Mouse (Mus musculus): ENCODE data around the gene Elmo3.

Gene Elmo3

GRCm38 (mm10) chr8:105305211-105306145 lies at the start of gene Elmo3:
Gene Elmo3 (plus strand): TSS chr8:105305601.
- DNase-seq (ENCODE audit: low spot score in 2 of 2), result peak in 1 of 2 experiments; percentile 48

GRCm38 (mm10) chr8:105257318-105258114 lies 47.9 kb upstream of the Elmo3 start:
- DNase-seq (ENCODE audit: low spot score in 2 of 2), result no peak

DNA sequence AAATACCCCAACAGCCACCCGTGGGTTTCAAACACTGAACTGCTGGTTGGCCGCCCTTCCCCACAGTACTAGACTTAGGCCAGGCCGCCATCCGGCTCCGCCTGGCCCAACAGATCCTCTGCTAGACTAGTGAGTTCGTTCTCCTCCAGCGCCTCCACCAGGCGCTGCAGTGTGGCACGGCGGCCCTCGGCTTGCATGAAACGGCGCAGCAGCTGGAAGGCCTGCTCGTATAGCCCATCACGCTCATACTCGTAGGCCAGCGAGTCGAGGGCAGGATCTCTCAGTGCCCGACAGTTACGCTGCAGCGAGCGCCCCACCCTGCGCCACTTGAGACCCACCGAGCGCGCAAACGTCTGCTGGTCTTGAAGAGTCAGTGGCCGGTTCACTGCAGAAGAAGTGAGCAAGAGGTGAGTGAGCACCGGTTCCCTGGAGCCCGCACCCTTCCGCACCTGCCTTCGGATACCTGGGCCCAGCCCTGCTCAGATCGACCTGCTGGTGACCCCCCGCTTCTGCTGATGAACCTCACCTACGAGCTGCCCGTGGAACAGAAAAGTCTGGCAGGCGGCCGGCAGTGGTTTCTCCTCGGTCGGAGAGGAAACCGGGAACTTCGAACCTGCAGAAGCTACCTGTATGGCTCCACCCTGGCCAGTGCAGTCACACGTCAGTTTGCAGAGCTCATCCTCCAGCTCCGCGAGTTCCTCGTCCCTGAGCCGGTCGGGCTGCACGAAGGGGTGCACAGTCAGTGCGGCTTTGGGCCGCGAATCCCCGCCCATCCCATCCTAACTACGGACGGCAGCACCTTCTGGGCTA lies 46.3 kb upstream of the Elmo3 start:
- DNase-seq (ENCODE audit: low spot score in 2 of 2), result no peak

DNA sequence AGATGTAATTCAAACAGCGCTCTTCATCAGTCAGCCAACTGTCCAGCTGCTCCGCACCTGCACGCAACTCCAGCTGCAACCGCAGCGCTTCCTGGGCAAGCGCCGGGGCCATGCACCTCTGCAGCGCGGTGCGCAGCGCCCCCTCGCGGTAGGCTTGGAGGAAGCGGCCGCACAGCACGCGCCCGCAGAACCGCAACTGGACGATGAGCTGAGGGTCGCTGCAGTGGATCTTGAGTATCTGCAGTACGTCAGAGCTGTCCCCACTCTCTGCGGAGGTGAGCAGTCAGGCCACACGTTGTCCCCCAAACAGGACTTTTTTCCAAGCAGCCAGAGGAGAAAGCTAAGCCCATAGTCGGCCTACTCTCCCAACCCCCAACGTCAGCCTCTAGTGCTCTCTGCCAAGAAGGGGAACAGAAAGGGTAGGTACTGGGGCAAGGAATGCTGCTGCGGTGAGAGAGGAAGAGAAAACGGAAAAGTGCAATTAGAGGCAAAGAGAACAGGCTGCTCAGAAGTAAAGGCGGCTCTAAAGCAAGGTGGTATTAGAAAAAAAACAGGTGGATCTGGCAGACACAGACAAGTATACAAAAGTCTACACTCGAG lies 45.6 kb upstream of the Elmo3 start:
- peak in 1 of 2 experiments; percentile 66 for DNase-seq (ENCODE audit: low spot score in 2 of 2)

- DNase-seq (ENCODE audit: low spot score in 2 of 2), result no peak
Observed at GRCm38 (mm10) chr8:105260371-105261099, 44.9 kb upstream of the Elmo3 start.

- no peak for DNase-seq (ENCODE audit: low spot score in 2 of 2)
Observed at GRCm38 (mm10) chr8:105261326-105261980, 43.9 kb upstream of the Elmo3 start.

DNA sequence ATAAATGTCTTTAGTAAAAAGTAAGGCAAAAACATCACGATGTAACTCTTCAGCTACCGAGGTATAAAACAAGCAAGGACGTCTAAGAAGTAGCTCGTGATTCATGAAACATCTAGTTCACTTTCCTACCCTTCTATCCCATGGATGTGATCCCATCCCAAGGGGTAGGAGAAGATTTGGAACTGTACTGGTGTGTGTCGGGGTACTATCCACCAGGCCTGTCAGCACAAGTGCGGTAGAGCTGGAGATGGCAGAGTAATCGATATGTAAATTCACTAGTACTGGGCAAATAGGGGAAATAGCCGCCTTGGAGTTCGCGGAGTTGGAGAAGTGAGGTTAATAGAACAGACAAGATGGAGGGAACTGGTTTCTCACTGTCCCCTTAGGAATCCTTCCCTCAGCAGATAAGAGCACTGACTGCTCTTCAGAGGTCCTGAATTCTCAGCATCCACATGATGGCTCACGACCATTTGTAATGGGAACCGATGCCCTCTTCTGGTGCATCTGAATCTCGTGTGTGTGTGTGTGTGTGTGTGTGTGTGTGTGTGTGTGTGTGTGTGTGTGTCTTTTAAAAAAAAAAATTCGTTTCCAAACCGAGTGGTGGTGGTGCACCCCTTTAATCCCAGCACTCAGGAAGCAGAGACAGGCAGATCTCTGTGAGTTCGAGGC lies 42.0 kb upstream of the Elmo3 start:
- DNase-seq (ENCODE audit: low spot score in 2 of 2), result no peak

DNA sequence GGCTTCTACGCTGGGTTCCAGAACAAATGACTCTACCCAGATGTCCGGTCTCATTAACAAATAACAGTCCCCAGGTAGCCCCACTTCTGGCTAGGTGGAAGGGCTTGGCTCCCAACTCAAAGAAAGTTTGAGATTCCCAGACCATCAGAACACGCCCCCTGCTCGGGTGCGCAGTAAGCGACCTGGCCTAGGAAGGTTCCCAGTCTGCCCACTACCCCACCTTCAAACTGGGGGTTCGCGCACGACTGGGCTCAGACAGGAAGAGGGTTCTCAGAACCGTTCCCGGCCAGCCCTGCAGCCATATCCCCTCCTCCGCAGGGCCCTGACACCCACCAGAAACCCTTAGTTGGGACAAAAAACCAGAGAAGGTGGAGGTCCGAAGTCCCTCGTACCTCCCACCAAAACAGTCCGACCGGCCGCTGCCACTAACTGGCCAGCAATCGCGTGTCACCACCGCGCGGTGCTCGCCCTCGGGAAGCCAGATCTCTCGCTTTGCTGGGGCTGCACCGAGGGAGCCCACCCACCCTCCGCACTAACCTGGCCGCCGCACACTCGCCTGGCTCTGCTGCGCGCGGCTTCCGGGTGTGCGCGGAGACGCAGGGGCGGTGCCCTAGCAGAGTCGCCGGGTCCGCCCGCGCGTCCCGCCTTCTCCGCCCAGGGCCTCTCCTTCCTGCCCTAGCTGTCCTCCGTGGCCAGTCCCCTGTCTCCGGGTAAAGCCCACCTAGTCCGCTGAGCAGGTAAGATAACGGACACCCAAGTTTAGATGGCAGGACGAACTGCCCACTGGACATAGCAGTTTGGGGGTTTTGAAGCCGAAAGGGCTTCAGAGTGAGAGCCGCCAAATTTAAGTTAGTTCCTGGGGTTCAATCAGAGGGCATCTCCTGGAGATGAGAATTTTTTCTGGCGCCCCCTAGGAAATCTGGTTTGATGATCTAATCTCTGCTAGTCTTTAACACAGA lies 41.1 kb upstream of the Elmo3 start, which contains the start of the genes Tradd and Fbxl8:
Gene Tradd (minus strand): TSS at position 586 of the 959 bp plus-strand sequence.
Gene Fbxl8 (plus strand): TSS at position 625 of the 959 bp plus-strand sequence.
- DNase-seq (ENCODE audit: low spot score in 2 of 2), result peak in 1 of 2 experiments; percentile 43

DNA sequence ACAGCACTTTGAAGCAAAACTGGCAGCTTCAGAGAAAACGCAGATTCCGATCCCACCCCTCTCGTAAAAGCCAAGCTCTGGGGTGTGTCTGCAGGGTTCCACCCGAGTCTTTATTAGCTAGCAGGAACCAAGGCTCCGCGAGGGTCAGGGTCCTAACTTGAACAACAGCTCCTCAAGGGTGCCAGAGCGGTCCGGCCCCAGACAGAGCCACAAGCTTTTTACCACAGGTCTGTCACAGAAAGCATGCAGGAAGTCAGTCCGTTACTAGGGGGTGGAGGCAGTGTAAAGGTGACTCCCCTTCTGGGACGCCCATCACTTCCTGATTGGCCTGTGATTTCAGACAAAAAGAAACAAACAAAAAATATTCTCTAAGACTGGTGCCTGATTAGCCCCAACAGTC lies 40.3 kb upstream of the Elmo3 start:
- no peak for DNase-seq (ENCODE audit: low spot score in 2 of 2)

DNA sequence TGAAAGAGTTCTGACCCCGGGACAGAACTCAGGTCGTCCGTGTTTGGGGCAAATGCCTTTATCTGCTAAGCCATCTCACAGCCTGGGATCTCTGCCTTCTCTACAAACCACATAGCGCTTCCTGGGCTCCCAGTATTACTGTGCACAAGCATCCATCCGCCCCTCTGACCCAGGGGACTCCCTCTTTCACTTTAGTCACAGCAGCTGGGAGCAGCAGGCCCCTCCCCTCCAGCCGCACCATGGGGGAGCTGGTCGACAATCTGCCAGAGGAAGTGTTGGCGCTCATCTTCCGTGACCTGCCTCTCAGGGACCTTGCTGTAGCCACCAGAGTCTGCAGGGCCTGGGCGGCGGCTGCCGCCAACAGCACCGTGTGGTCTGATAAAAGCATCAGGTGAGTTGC lies 38.6 kb upstream of the Elmo3 start:
- DNase-seq (ENCODE audit: low spot score in 2 of 2), result no peak

DNA sequence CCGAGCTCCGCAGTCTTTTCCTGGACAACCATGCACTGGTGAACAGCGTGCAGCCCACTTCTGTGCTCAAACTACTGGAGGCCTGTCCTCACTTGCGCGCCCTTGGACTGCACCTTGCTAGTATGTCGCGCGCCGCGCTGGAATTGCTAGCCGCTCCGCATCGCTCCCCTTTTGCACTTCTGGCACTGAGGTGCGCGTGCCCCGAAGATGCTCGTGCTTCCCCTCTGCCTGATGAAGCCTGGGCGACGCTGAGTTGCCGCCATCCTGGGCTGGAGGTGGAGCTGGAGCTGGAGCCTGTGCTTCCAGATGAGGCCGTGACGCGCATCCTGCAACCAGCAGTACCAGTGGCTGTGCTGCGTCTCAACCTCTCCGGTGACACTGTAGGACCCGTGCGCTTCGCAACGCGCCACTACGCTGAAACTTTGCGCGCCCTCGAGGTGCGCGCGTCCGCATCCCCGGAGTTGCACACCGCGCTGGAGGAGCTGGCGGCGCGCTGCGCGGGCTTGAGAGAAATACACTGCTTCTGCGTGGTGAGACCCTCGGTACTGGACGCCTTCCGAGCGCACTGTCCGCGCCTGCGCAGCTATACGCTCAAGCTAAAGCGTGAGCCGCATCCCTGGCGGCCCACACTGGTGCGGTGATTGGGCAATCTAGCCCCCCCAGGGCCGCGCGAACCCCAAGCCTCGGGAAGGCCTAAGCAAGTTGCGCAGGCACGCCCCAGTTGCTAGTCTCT lies 36.9 kb upstream of the Elmo3 start:
- DNase-seq (ENCODE audit: low spot score in 2 of 2), result peak; percentile 73 to 80

GRCm38 (mm10) chr8:105269075-105269458 lies 36.3 kb upstream of the Elmo3 start:
- no peak for DNase-seq (ENCODE audit: low spot score in 2 of 2)

GRCm38 (mm10) chr8:105269461-105269947 lies 35.9 kb upstream of the Elmo3 start, which contains the start of gene Hsf4:
Gene Hsf4 (plus strand): TSS chr8:105269801.
- no peak for DNase-seq (ENCODE audit: low spot score in 2 of 2)

DNA sequence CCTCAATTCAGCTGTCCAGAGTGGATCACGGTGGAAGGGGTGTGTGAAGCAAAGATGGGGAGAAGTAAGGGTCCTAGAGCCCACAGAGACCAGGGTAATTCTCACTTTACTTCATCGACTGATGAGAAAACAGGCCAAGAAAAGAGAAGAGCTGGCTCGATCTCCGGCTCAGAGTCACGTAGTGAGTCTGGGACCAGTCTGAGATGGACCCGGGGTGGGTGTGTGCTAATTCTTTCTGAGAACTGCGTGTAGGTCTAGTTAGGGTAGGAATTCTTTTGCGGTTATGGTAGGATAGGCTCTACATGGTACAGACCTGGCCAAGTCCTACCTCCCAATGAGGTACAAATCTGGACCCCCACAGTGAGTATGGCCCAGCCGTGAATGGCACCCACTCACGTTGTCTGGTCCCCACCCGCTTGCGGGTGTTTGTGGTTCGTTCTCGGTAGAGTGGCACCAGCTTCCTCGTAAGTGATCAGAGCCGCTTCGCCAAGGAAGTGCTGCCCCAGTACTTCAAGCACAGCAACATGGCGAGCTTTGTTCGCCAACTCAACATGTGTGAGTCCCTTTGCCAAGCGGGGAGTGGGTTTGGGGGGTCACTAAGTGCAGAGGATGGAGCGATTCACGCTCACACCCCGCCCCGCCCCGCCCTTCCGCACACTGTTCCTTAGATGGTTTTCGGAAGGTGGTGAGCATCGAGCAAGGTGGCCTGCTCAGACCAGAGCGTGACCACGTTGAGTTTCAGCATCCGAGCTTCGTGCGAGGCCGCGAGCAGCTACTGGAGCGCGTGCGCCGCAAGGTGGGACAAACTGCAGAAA lies 35.1 kb upstream of the Elmo3 start:
- no peak for DNase-seq (ENCODE audit: low spot score in 2 of 2)

GRCm38 (mm10) chr8:105270916-105271186 lies 34.5 kb upstream of the Elmo3 start:
- no peak for DNase-seq (ENCODE audit: low spot score in 2 of 2)

GRCm38 (mm10) chr8:105275387-105275786 lies 30.0 kb upstream of the Elmo3 start:
- no peak for DNase-seq (ENCODE audit: low spot score in 2 of 2)

DNA sequence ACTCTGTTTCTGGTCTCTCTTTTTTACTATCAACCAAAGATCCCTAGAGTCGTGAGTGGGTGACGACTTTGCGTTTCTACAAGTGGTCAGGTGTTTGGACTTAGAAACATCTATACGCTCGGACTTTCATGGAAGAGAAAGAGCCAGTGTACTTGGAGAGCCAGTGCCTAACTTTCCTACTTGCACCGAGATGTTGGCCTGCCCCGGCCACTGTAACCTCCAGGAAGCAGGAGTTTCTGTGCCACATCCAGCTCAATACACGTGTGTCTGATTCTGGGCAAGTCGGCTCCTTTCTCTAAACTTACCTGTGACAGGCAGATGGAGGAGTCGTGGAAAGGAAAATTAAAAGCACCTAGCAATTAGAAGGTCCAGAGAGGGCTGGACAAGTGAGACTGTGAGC lies 29.6 kb upstream of the Elmo3 start, which contains the start of gene Nol3:
Gene Nol3 (plus strand): TSS at position 301 of the 400 bp plus-strand sequence.
- no peak for DNase-seq (ENCODE audit: low spot score in 2 of 2)
